Mouse (Mus musculus) neutrophil, adult 83 days (primary cell): ENCODE results near the gene Cacna1a. TPM values are rescaled to one million over a fixed set of nuclear protein-coding genes. Genes with fewer than 3 reads are reported as not detected.

Source experiments
- total RNA-seq, 2 experiments: library from RNA; stranded (reverse); gene quantifications; one replicate each; pipeline ENCODE4 v1.2.4; 2023

Cacna1a gene
- total RNA-seq: under 1 TPM; 0.90 to 0.94 TPM

DNA sequence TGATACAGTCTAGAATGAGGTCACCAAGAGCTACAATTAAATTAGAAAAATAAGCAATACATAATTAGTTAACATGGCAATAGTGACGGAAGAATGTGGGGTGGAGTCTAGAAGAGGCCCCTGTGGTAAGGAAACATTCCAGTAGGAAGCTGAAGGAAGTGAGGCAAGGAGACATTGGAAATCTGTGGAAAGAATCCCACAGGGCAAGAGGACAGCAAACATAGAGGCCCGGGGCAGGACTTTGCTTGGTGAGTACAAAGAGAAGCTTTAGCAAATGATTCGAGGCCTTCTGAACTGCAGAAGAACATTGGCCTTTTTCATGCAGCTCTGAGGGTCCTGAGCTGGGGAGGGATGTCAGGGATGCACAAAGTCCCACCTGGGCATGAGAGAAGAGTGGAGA is at the start of gene Cacna1a:
Gene Cacna1a (plus strand): TSS at position 166 of the 400 bp plus-strand sequence.

DNA sequence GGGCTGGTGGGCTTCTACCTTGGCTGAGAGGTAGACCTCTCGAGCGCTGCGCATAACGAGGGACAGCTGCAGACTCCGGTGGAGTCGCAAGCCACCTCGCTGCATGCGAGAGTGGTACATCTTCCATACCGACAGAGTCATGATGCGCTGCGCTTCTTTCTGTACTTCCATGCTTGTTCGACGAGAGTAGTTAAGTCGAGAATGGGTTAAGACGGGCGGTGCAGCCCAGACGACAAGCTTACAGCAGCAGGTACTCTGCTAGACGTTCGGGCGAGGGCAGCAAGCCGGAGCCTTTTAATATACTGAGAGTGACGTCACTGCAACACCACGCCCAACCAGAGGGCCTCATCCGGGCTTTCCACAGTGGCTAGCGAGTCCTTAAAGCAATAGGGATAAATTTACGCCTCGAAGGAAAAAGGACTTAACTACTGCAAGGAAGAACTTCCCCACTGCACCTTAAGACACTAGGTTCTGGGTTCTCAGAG is 274.4 kb downstream of the Cacna1a start, which contains the start of gene Ier2:
Gene Ier2 (minus strand): TSS at position 272 of the 485 bp plus-strand sequence.

GRCm38 (mm10) chr8:84686191-84687002 is 298.2 kb downstream of the Cacna1a start, which contains the start of gene Trmt1:
TSS of gene Trmt1 (plus strand) at chr8:84686307.

DNA sequence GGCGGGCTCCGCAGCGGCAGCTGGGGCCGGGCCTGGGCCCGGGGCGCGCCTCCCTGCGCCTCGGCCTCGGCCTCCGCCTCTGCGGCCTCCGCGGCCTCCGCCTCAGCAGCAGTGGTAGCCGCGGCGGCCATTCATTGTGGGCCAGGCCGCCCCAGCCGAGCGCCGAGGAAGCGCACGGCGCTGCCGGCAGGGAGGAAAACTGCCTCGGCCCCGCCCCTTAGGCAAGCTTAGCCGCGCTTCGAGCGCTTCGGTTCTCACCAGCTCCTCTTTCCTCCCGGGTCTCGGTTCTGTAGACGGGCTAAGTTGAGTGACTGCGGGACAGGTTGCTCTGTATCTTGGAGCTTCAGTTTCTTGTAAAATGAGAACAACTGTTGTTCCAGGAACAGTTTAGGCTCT is 299.5 kb downstream of the Cacna1a start, which contains the start of gene Nacc1:
Gene Nacc1 (minus strand): TSS at position 158 of the 396 bp plus-strand sequence.

Other genes with a start within 250 kb of the Cacna1a start
- 10 to 100 TPM; 19.3 to 22.5 TPM for gene Cc2d1a, start 240.5 kb upstream of the Cacna1a start, total RNA-seq
- gene 4930432K21Rik, start 240.4 kb upstream of the Cacna1a start, total RNA-seq: under 1 TPM; 0.79 to 0.95 TPM
- gene Nanos3, start 203.2 kb upstream of the Cacna1a start, total RNA-seq: not detected
- 10 to 100 TPM; 31.3 to 32.9 TPM for gene Zswim4, start 151.4 kb upstream of the Cacna1a start, total RNA-seq
- gene D8Ertd738e, start 138.7 kb upstream of the Cacna1a start, total RNA-seq: 100 to 1,000 TPM; 157 to 163 TPM
- 1 to 10 TPM; 7.2 to 9.6 TPM for gene Mri1, start 131.1 kb upstream of the Cacna1a start, total RNA-seq
- 10 to 100 TPM; 17.1 to 17.2 TPM for gene Ccdc130, start 118.1 kb upstream of the Cacna1a start, total RNA-seq